Mouse (Mus musculus) bone marrow, adult 2 months (tissue): ENCODE measurements at regions not wholly inside any gene's neighbourhood (a gene's known extent, or its start where the extent isn't known, plus 50 kb on each side); places are given as distances from the start of the nearest gene placed in this dataset.

Source experiments
- H3K27ac ChIP-seq: fragments of 200-500 bp; 2 replicates; pipeline ENCODE4 v1.5.1; 2012; ENCODE audit warnings: low read depth, mild to moderate bottlenecking, control low read depth, inconsistent platforms, low read length; ENCODE audit not compliant: control insufficient read depth, poor library complexity, insufficient read depth
- H3K4me1 ChIP-seq: fragments of 200-500 bp; 2 replicates; pipeline ENCODE4 v1.6.1; 2011; ENCODE audit warnings: low read length; ENCODE audit not compliant: control insufficient read depth, insufficient read depth
- H3K4me3 ChIP-seq: fragments of 200-500 bp; replicated peaks from 2 replicates; pipeline ENCODE3; 2011; ENCODE audit warnings: mild to moderate bottlenecking, low read depth, low read length, control low read depth; ENCODE audit not compliant: control insufficient read depth
- CTCF ChIP-seq: fragments of 200-500 bp; IDR thresholded peaks from 2 replicates; pipeline ENCODE4 v1.5.1; 2011; ENCODE audit warnings: low read length, control low read depth; ENCODE audit not compliant: control insufficient read depth, insufficient read depth
- POLR2A ChIP-seq: fragments of 200-500 bp; IDR thresholded peaks from 2 replicates; pipeline ENCODE4 v1.6.1; 2011; ENCODE audit warnings: low read depth, mild to moderate bottlenecking, control low read depth, low read length, borderline replicate concordance; ENCODE audit not compliant: control insufficient read depth
- WGBS: fragments of 180-500 bp; shearing (Covaris S2); methylation state at CpG from one replicate; pipeline ENCODE4 v1.1.7; 2018; 5-methylcytosine and 5-hydroxymethylcytosine counted together

DNA sequence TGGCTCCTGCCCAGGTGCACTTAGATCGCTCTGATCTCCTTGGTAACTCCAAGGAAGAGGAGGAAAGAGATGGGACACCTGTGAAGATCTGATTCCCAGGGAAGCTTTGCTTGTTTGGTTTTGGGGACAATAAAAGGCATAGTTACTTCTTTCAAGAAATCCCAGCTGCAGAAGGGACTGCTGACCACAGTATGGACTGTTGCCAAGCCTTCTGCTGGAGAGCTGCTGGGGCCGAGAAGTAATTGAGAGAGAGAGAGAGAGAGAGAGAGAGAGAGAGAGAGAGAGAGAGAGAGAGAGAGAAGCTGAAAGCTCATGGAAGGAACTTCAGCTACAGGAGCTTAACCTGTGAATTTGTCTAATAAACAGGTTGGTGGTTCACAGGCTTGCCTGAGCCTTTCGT, 276.9 kb upstream of the Mmadhc start:
- Histone ChIP-seq H3K4me3 (no peak overlapping the region), H3K27ac (no peak overlapping the region), H3K4me1 (no peaks in the 10 kb centered on the region)
- 47% methylated on average over 3 of the region's 3 CpGs for WGBS
- TF ChIP-seq POLR2A (no peak), CTCF (no peak)

DNA sequence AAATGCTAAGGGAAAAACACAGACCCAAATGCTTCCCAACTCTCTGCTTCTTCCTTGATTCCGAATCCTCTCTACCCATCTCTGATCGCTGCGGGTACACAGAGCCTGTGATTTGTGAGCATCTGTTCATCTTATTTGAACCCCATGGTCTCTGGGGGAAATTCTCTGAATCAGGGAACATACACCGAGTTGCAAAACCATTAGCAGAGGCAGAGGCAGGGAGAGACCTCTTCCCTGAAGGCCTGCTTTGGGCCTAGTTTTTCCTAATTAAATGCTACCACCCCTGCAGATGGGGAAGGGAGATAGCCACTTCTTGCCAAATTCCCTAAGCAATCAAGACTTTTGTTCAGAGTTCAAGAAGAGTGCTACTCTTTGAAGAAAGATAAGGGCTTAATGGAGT, 274.4 kb upstream of the Mmadhc start:
- TF ChIP-seq CTCF (no peak), POLR2A (no peak)
- H3K4me3 ChIP-seq, result no peak overlapping the region
- no peaks in the 10 kb centered on the region for H3K4me1 ChIP-seq
- H3K27ac ChIP-seq, result no peak overlapping the region
- 77% methylated on average over 4 of the region's 4 CpGs for WGBS

DNA sequence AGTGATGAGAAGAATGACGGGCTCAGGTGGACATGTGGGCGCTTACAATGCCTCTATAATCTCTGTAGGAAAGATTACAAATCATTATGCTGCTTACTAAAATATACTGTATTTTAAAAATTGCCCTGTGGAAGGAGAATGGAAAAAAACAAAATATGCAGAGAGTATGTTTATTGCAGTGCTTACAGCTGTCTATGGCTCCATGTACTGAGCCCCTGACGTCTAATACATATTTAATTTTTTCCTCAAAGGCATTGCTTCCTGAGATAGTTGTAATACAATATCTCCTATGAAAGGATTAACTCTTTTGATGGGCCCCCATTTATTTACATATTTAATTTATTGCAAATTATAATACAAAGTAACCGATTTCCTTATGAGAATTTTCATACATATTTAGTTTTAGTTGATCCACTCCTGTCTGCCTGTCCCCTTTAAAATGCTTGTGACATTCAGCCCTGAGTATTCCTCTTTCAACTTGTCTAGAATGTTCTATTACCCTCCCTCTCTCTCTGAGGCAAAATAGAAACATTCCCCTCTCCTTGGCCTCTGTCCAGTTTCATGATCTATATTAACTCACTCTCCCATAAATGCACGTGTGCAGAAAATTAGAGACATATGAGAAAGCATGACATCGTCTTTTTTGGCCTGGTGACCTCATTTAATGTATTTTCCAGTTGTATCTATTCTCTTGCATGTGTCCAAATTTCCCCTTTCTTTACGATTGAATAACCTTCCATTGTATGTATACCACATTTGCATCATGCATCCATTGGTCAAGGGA, 273.1 kb upstream of the Mmadhc start:
- no peak for TF ChIP-seq CTCF
- no peak for TF ChIP-seq POLR2A
- Histone ChIP-seq H3K4me1 (no peaks in the 10 kb centered on the region), H3K27ac (no peak overlapping the region), H3K4me3 (no peak overlapping the region)
- WGBS, result 81% methylated on average over 7 of the region's 7 CpGs

DNA sequence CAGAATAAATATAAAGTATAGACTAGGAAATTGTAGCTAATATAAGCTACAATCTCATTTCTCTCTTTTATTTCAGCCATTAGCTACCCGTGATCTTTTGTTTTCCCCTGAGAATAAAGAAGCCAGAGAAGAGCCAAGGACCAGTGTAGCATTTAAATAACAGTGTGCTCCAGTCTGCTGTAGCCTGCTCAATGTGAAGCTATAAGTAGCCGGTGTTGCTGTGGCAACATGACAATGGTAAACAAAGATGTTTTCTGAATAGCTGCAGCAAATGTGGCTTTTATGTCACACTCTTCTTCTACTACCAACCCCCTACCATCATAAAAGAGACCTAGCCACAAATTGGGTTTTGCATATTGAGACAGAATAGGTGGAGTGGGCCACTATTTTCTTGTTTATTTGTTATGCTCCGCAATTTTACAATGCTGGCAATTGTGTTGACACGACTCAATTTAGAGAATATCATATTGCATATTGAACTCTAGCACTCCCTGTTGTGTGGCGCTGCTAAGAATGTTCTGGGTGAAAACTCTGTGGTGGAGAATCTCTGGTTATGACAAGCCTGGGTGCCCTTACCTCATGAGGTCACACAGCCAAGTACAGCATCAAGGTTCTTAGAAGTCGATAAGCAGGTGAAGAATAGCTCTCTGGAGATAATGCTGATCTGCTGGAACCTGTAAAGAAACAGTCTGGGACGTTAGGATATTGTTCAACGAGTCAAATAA, 272.3 kb upstream of the Mmadhc start:
- no peak overlapping the region for H3K27ac ChIP-seq
- TF ChIP-seq POLR2A, result no peak
- no peak for TF ChIP-seq CTCF
- 72% methylated on average over 8 of the region's 8 CpGs for WGBS
- no peak overlapping the region for H3K4me3 ChIP-seq
- H3K4me1 ChIP-seq, result no peaks in the 10 kb centered on the region

DNA sequence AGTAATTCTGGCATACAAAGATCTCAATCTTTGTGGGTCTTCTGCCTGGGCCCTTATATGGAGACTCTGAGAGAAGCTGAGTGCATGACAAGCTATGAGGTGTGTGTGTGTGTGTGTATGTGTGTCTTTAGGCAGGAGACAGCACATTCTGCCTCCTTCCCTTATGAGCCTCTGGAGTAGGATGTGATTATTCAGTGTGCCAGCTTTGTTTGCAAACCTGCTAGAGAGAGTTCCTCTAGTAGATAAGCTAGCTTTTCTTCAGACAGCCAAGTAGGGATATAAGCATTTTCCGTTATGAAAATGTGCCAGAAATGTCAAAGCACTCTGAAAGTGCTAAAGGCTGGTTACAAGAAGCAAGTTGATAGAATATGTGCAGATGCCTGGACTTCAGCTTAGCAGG, 270.9 kb upstream of the Mmadhc start:
- 86% methylated on average over 1 of the region's 1 CpGs for WGBS
- Histone ChIP-seq H3K4me1 (no peaks in the 10 kb centered on the region), H3K27ac (no peak overlapping the region), H3K4me3 (no peak overlapping the region)
- TF ChIP-seq CTCF (no peak), POLR2A (no peak)

DNA sequence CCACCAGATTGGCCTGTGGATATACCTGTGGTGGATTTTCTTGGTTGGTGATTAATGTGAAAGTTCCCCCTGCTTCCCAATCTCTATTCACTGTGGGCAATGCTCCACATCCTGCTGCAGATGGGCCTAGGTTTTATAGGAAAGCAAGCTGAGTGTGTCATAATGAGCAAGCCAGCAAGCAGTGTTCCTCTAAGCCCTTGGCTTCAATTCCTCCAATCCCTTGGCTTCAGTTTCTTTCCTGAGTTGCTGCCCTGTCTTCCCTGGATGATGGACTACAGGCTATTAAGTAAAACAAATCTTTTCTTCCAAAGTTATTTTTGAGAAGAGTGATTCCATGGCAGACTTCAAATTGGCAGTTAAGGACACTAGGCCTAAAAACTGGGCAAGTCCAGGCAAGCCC, 257.4 kb upstream of the Mmadhc start:
- TF ChIP-seq POLR2A (no peak), CTCF (no peak)
- no peak overlapping the region for H3K4me3 ChIP-seq
- H3K27ac ChIP-seq, result no peak overlapping the region
- H3K4me1 ChIP-seq, result no peaks in the 10 kb centered on the region; the same call in 1 of the 2 replicates

DNA sequence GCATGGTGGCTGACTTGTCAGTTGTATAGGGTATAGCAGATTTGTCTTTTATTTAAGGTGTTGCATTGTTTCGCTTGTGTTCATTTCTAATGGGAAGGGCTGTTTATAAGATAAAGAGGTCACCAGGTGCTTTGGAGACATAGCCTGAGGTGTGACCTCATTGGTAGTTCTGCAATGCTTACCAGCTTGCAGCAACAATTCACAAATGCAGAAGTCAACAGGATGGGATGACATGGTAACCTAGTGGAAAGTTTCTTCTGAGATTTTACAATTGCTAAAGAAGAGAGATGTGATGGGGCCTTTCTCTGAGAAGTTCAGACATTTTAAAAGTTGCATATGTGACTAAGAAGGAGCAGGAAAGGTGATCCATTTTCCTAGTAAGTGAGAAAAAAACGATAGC, 255.8 kb upstream of the Mmadhc start:
- WGBS, result 75% methylated on average over 2 of the region's 2 CpGs
- no peak for TF ChIP-seq CTCF
- no peak for TF ChIP-seq POLR2A
- no peaks in the 10 kb centered on the region; the same call in 1 of the 2 replicates for H3K4me1 ChIP-seq

DNA sequence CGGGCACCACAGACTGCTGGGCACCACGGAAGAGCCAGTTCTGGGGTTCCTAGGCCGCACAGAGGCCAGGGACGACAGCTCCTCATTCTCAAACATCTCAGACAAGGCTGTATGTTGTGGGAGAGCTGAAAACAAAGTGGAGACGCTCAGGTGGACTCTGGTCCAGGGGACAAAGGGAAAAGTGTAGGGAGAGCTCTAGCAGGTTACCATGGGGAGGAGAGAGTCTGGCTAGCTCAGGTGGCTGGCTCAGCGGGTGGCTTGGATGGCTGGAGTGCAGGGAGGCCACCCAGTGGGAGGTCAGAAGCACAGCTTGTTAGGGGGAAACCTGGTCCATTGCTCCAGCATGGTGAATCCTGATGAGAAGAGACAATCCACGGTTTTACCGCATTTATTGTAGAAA, 253.3 kb upstream of the Mmadhc start:
- 82% methylated on average over 8 of the region's 8 CpGs for WGBS
- TF ChIP-seq CTCF (no peak), POLR2A (no peak)
- H3K27ac ChIP-seq, result no peak overlapping the region

More for the DNA sequence above, 255.8 kb upstream of the Mmadhc start:
- H3K4me3 ChIP-seq, result no peak overlapping the region
- no peak overlapping the region for H3K27ac ChIP-seq

More for the DNA sequence above, 253.3 kb upstream of the Mmadhc start:
- Histone ChIP-seq H3K4me1 (no peaks in the 10 kb centered on the region), H3K4me3 (no peak overlapping the region)
